Mouse (Mus musculus) limb, embryonic 14.5 days (tissue): Measurements from ENCODE around the gene Gdf1. TPM values are rescaled to one million over a fixed set of nuclear protein-coding genes. Genes with fewer than 3 reads are reported as not detected.

Experiments
- ATAC-seq: fragments of 200-750 bp; cut with Nextera tagmentation; 2 replicates; pipeline ENCODE4 v1.8.0; 2017; ENCODE audit warnings: low read depth, moderate number of reproducible peaks, moderate TSS enrichment; ENCODE audit not compliant: low FRiP score
- DNase-seq: peaks from one replicate; pipeline ENCODE4 v3.0.0-alpha.2; 2015; ENCODE audit warnings: low spot score
- H3K27ac ChIP-seq: fragments of 300-500 bp; sonication (generic); replicated peaks from 2 replicates; pipeline ENCODE4 v1.5.1; 2014; ENCODE audit warnings: low read depth, mild to moderate bottlenecking, low read length, moderate library complexity, mixed read lengths
- H3K27me3 ChIP-seq: fragments of 300-500 bp; sonication (generic); 2 replicates; pipeline ENCODE4 v1.6.1; 2014; ENCODE audit warnings: low read length, mixed read lengths; ENCODE audit not compliant: control insufficient read depth, insufficient read depth
- H3K36me3 ChIP-seq: fragments of 300-500 bp; sonication (generic); 2 replicates; pipeline ENCODE4 v1.6.1; 2014; ENCODE audit warnings: mild to moderate bottlenecking, low read length, moderate library complexity, mixed read lengths; ENCODE audit not compliant: control insufficient read depth, insufficient read depth
- H3K4me1 ChIP-seq: fragments of 300-500 bp; sonication (generic); 2 replicates; pipeline ENCODE4 v1.6.1; 2014; ENCODE audit warnings: antibody characterized with exemption, low read length, mixed read lengths; ENCODE audit not compliant: control insufficient read depth, insufficient read depth
- H3K4me2 ChIP-seq: fragments of 300-500 bp; sonication (generic); replicated peaks from 2 replicates; pipeline ENCODE4 v1.6.1; 2014; ENCODE audit warnings: low read depth, mild to moderate bottlenecking, low read length, moderate library complexity; ENCODE audit not compliant: severe bottlenecking
- H3K4me3 ChIP-seq: fragments of 300-500 bp; sonication (generic); replicated peaks from 2 replicates; pipeline ENCODE4 v1.5.1; 2014; ENCODE audit warnings: low read length
- H3K9ac ChIP-seq: fragments of 300-500 bp; sonication (generic); 2 replicates; pipeline ENCODE4 v1.6.1; 2014; ENCODE audit warnings: mild to moderate bottlenecking, low read depth, low read length, moderate library complexity; ENCODE audit not compliant: severe bottlenecking
- H3K9me3 ChIP-seq: fragments of 300-500 bp; sonication (generic); 2 replicates; pipeline ENCODE4 v1.6.1; 2016; ENCODE audit warnings: low read length; ENCODE audit not compliant: control insufficient read depth
- POLR2A ChIP-seq: fragments of 200-500 bp; IDR thresholded peaks from 2 replicates; pipeline ENCODE4 v1.8.0; 2012; ENCODE audit warnings: inconsistent platforms, mild to moderate bottlenecking, moderate library complexity, borderline replicate concordance; ENCODE audit not compliant: insufficient read depth, insufficient read length; ENCODE audit errors: extremely low read depth
- WGBS: fragments of 180-500 bp; shearing (Covaris S2); extraction: QIAGEN DNeasy Blood & Tissue Kit; methylation state at CpG from one replicate; pipeline ENCODE4 v1.1.7; 2014; 5-methylcytosine and 5-hydroxymethylcytosine counted together
- polyA plus RNA-seq, 2 experiments: library from polyadenylated mRNA; depleted of rRNA in 1 of 2; stranded (reverse) in 1 of 2; unstranded in 1 of 2; fragments of >200 nt; fragmentation: Nextera tagmentation in 1 of 2; extraction: Ambion mirVana in 1 of 2; gene quantifications; 2 replicates each; pipeline versions ENCODE4 v1.2.1 to v1.2.3; 2012 to 2014

Gene Gdf1
- polyA plus RNA-seq, 2 experiments = 1.2 to 5.4 TPM

GRCm38 (mm10) chr8:70317872-70318271, 11.7 kb upstream of the Gdf1 start:
- H3K9me3 ChIP-seq = no peaks in the 10 kb centered on the region
- H3K36me3 ChIP-seq = peaks cover 18% of the 10 kb centered on the region
- H3K9ac ChIP-seq = 0 out of 2 replicates have a peak overlapping the region, but pooled peaks have one; percentile 12
- H3K4me3 ChIP-seq = no peak overlapping the region
- TF ChIP-seq POLR2A = no peak
- ATAC-seq (no peak), DNase-seq (no peak)
- H3K4me1 ChIP-seq = peaks cover 22% of the 10 kb centered on the region
- H3K4me2 ChIP-seq = no peak overlapping the region; the same call in 1 of the 2 replicates
- no peak overlapping the region for H3K27ac ChIP-seq
- WGBS = 81% methylated on average over 5 of the region's 5 CpGs
- H3K27me3 ChIP-seq = no peaks in the 10 kb centered on the region

- no peak overlapping the region for H3K4me3 ChIP-seq
- WGBS = 89% methylated on average over 3 of the region's 3 CpGs
- H3K27ac ChIP-seq = no peak overlapping the region
- peaks cover 26% of the 10 kb centered on the region for H3K36me3 ChIP-seq
- no peak overlapping the region for H3K9ac ChIP-seq
- no peaks in the 10 kb centered on the region for H3K9me3 ChIP-seq
- no peaks in the 10 kb centered on the region for H3K27me3 ChIP-seq
- no peak overlapping the region for H3K4me2 ChIP-seq
- no peak for ATAC-seq
- TF ChIP-seq POLR2A = no peak
- no peak for DNase-seq
- H3K4me1 ChIP-seq = no peaks in the 10 kb centered on the region
These were observed 5.9 kb upstream of the Gdf1 start for GRCm38 (mm10) chr8:70323716-70324115.

GRCm38 (mm10) chr8:70327512-70327911, 2.1 kb upstream of the Gdf1 start:
- 95% methylated on average over 6 of the region's 6 CpGs for WGBS
- DNase-seq (no peak), ATAC-seq (no peak)
- Histone ChIP-seq H3K9me3 (no peaks in the 10 kb centered on the region), H3K9ac (no peak overlapping the region), H3K4me1 (peaks cover 16% of the 10 kb centered on the region), H3K27ac (no peak overlapping the region), H3K4me2 (no peak overlapping the region), H3K4me3 (no peak overlapping the region), H3K27me3 (no peaks in the 10 kb centered on the region), H3K36me3 (peaks cover 53% of the 10 kb centered on the region)
- no peak for TF ChIP-seq POLR2A

- ATAC-seq (no peak), DNase-seq (no peak)
- no peaks in the 10 kb centered on the region for H3K9me3 ChIP-seq
- peak overlapping the region; percentile 6; the same call in 1 of the 2 replicates for H3K4me3 ChIP-seq
- H3K9ac ChIP-seq = 0 out of 2 replicates have a peak overlapping the region, but pooled peaks have one; percentile 12
- peaks cover 65% of the 10 kb centered on the region for H3K36me3 ChIP-seq
- WGBS = 12% methylated on average over 45 of the region's 45 CpGs
- H3K4me2 ChIP-seq = peak overlapping the region; percentile 34
- H3K4me1 ChIP-seq = peaks cover 16% of the 10 kb centered on the region
- no peak for TF ChIP-seq POLR2A
- no peak overlapping the region for H3K27ac ChIP-seq
- no peaks in the 10 kb centered on the region for H3K27me3 ChIP-seq
These were observed 471 bp downstream of the Gdf1 start for GRCm38 (mm10) chr8:70329835-70330740.

- Histone ChIP-seq H3K4me2 (peak overlapping the region; percentile 34), H3K27me3 (no peaks in the 10 kb centered on the region), H3K9me3 (no peaks in the 10 kb centered on the region), H3K4me3 (peak overlapping the region; percentile 6; the same call in 1 of the 2 replicates), H3K36me3 (peaks cover 71% of the 10 kb centered on the region), H3K4me1 (peaks cover 16% of the 10 kb centered on the region), H3K27ac (no peak overlapping the region), H3K9ac (0 out of 2 replicates have a peak overlapping the region, but pooled peaks have one; percentile 12)
- TF ChIP-seq POLR2A = no peak
- ATAC-seq (peak; percentile 69), DNase-seq (peak; percentile 74)
- WGBS = 30% methylated on average over 46 of the region's 53 CpGs
These were observed 1.2 kb downstream of the Gdf1 start for GRCm38 (mm10) chr8:70330741-70331364.
